Mouse (Mus musculus): ENCODE data around the gene Tas2r121.

DNA sequence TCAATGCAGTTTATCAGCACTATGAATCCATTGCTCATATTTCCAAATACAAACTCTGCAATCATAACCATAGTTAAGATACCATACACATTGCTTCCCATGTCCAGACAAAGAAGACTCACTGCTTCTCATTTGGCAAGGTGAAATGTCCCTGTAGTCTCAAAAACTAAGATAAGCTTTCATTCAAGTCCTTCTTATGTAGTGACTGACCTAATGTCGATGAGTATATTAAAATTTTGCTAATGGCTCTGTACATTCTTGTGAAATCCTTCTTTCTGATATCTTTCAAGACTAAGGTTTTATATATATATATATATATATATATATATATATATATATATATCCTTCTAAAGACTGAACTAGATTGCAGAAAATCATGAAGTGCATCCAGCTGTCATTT, at the start of gene Tas2r121:
- no peak for TF ChIP-seq POLR2A (IDR thresholded peaks at IDR 0.05; ENCODE audit: borderline replicate concordance, low read depth, low read length)
- TF ChIP-seq CTCF (IDR thresholded peaks at IDR 0.05; ENCODE audit: low read depth, low read length), result no peak
